Mouse (Mus musculus): ENCODE data around the gene Slu7.
A peak's percentile ranks its signal among the peaks of the same experiment; 100 is the strongest.

Gene Slu7

GRCm38 (mm10) chr11:43433254-43434023 lies at the start of gene Slu7:
Gene Slu7, plus strand, starts transcription at chr11:43433744.
- peak; percentile 68 for DNase-seq (ENCODE audit: low spot score)

GRCm38 (mm10) chr11:43385055-43385649 lies 48.4 kb upstream of the Slu7 start:
- no peak for DNase-seq (ENCODE audit: low spot score)

GRCm38 (mm10) chr11:43385716-43386115 lies 47.8 kb upstream of the Slu7 start:
- DNase-seq (ENCODE audit: low spot score), result no peak

- no peak for DNase-seq (ENCODE audit: low spot score)
These were observed 46.3 kb upstream of the Slu7 start for GRCm38 (mm10) chr11:43387004-43387880.

GRCm38 (mm10) chr11:43388122-43389097 lies 45.1 kb upstream of the Slu7 start:
- no peak for DNase-seq (ENCODE audit: low spot score)

GRCm38 (mm10) chr11:43389118-43389517 lies 44.4 kb upstream of the Slu7 start:
- no peak for DNase-seq (ENCODE audit: low spot score)

- no peak for DNase-seq (ENCODE audit: low spot score)
These were observed 40.8 kb upstream of the Slu7 start for GRCm38 (mm10) chr11:43392757-43393156.

- no peak for DNase-seq (ENCODE audit: low spot score)
These were observed 40.2 kb upstream of the Slu7 start for GRCm38 (mm10) chr11:43393325-43393724.

- DNase-seq (ENCODE audit: low spot score), result no peak
These were observed 38.2 kb upstream of the Slu7 start for GRCm38 (mm10) chr11:43395073-43395948.

- DNase-seq (ENCODE audit: low spot score), result no peak
These were observed 37.3 kb upstream of the Slu7 start for GRCm38 (mm10) chr11:43396246-43396645.

GRCm38 (mm10) chr11:43396672-43397071 lies 36.9 kb upstream of the Slu7 start:
- no peak for DNase-seq (ENCODE audit: low spot score)

- DNase-seq (ENCODE audit: low spot score), result no peak
These were observed 34.2 kb upstream of the Slu7 start for GRCm38 (mm10) chr11:43399297-43399696.

- DNase-seq (ENCODE audit: low spot score), result no peak
These were observed 33.4 kb upstream of the Slu7 start for GRCm38 (mm10) chr11:43400131-43400530.

GRCm38 (mm10) chr11:43404150-43404807 lies 29.3 kb upstream of the Slu7 start:
- DNase-seq (ENCODE audit: low spot score), result no peak

GRCm38 (mm10) chr11:43408888-43409287 lies 24.7 kb upstream of the Slu7 start:
- no peak for DNase-seq (ENCODE audit: low spot score)

GRCm38 (mm10) chr11:43410291-43410690 lies 23.3 kb upstream of the Slu7 start:
- no peak for DNase-seq (ENCODE audit: low spot score)

- peak; percentile 59 for DNase-seq (ENCODE audit: low spot score)
These were observed 22.1 kb upstream of the Slu7 start for GRCm38 (mm10) chr11:43411413-43411812.

GRCm38 (mm10) chr11:43412771-43413451 lies 20.6 kb upstream of the Slu7 start:
- DNase-seq (ENCODE audit: low spot score), result peak; percentile 61

GRCm38 (mm10) chr11:43417201-43417600 lies 16.3 kb upstream of the Slu7 start:
- DNase-seq (ENCODE audit: low spot score), result no peak

All from c-Kit-positive CD71-positive TER-119-positive erythroid progenitor cells, embryonic 14.5 days (primary cell).